Comparison of ENCODE assay signal across 8 mouse cellular contexts in the genomic region with DNA sequence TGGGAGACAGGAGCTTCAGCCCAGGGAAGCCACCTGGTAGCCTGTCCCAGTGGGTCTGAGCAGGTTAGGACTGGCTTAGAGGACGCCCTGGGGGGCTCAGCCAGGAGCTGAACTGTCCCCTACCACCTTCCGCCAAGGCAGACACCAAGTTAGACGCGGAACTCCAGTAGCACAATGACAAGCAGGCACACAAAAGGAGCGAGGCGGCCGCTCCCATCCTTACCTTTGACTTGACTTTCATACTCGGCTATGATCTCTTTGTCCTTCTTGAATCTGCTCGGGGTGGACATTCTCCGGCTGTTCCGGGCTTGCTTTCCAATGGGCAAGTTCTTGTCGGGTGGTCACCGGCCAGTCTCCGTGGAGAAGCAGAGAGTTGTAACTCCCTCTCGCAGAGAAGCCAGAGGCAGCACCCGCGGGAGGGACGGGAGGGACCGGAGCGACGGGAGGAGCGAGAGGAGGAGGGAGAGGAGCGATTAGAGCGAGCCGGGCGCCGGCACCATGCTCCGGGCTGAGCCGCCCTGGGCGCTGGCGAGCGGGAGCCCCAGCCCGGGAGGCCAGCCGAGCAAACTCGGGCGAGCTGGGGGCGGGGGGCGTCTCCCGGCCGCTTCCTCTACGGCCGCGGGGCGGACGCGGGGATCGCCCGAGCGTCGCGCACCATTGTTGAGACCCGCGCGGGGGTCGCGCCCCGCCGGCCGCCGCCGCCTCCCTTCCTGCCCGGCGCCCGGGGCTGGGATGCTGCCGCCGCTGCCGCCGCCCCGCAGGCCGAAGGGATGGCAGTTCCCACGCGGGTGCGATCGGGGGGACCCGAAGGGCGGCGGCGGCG. TPM values are rescaled to one million over a fixed set of nuclear protein-coding genes. Genes with fewer than 3 reads are reported as not detected.
DNase-seq lines count a peak whose midpoint lies in the region; ATAC-seq and TF ChIP-seq lines count a peak whose summit lies in the region.

A gene (minus strand): TSS at position 412 of the 823 bp plus-strand sequence.

- no peaks in the 10 kb centered on the region for H3K4me1 ChIP-seq in bone marrow macrophage, adult 2 months (ENCODE audit: control insufficient read depth, insufficient read depth, low read length)
- peaks cover 28% of the 10 kb centered on the region for H3K4me1 ChIP-seq in forebrain, embryonic 10.5 days
- peaks cover 6% of the 10 kb centered on the region; the same call in 1 of the 2 replicates for H3K4me1 ChIP-seq in heart, embryonic 15.5 days (replicated peaks)
- H3K4me1 ChIP-seq in liver, embryonic 16.5 days (ENCODE audit: control insufficient read depth, low read depth, low read length): no peaks in the 10 kb centered on the region; the same call in 1 of the 2 replicates
- peaks cover 19% of the 10 kb centered on the region for H3K4me1 ChIP-seq in neural tube, embryonic 12.5 days

- H3K27ac ChIP-seq in bone marrow macrophage, adult 2 months (ENCODE audit: insufficient read depth, low read depth, low read length): no peak within 1 kb of the TSS
- H3K27ac ChIP-seq in forebrain, embryonic 10.5 days: peak within 1 kb of the TSS; percentile 95
- peak within 1 kb of the TSS; percentile 73 for H3K27ac ChIP-seq in heart, embryonic 15.5 days
- no peak within 1 kb of the TSS for H3K27ac ChIP-seq in liver, embryonic 16.5 days (ENCODE audit: low read length)
- H3K27ac ChIP-seq in neural tube, embryonic 12.5 days: peak within 1 kb of the TSS; percentile 79

- peak within 1 kb of the TSS; percentile 76 for H3K9ac ChIP-seq in heart, embryonic 15.5 days
- peak within 1 kb of the TSS; percentile 40 for H3K9ac ChIP-seq in liver, embryonic 16.5 days (ENCODE audit: low read depth, low read length)
- H3K9ac ChIP-seq in neural tube, embryonic 12.5 days: peak within 1 kb of the TSS; percentile 92

- WGBS in forebrain, embryonic 10.5 days: under 1% methylated on average over 73 of the region's 79 CpGs
- WGBS in heart, embryonic 15.5 days: 1% methylated on average over 34 of the region's 79 CpGs
- WGBS in liver, embryonic 16.5 days (ENCODE audit: insufficient replicate concordance): under 1% methylated on average over 68 of the region's 79 CpGs
- WGBS in neural tube, embryonic 12.5 days: under 1% methylated on average over 74 of the region's 79 CpGs

- H3K4me2 ChIP-seq in heart, embryonic 15.5 days: peak within 1 kb of the TSS; percentile 67
- H3K4me2 ChIP-seq in liver, embryonic 16.5 days (ENCODE audit: low read depth, low read length): peak within 1 kb of the TSS; percentile 61
- H3K4me2 ChIP-seq in neural tube, embryonic 12.5 days (replicated peaks): peak within 1 kb of the TSS; percentile 72

- no peak for TF ChIP-seq POLR2A in bone marrow macrophage, adult 2 months (IDR thresholded peaks at IDR 0.05; ENCODE audit: borderline replicate concordance, low read depth, low read length)

- peak within 1 kb of the TSS; percentile 47 for H3K4me3 ChIP-seq in bone marrow macrophage, adult 2 months (ENCODE audit: insufficient read depth, low read length)
- peak within 1 kb of the TSS; percentile 79 for H3K4me3 ChIP-seq in forebrain, embryonic 10.5 days
- peak within 1 kb of the TSS; percentile 70 for H3K4me3 ChIP-seq in heart, embryonic 15.5 days
- peak within 1 kb of the TSS; percentile 62 for H3K4me3 ChIP-seq in liver, embryonic 16.5 days (ENCODE audit: low read depth, low read length)
- peak within 1 kb of the TSS; percentile 84 for H3K4me3 ChIP-seq in neural tube, embryonic 12.5 days

- ATAC-seq in heart, embryonic 15.5 days (replicated peaks; ENCODE audit: insufficient number of reproducible peaks, insufficient read depth, low FRiP score, low read depth): peak; percentile 77
- peak; percentile 70 for ATAC-seq in liver, embryonic 16.5 days (ENCODE audit: low read depth)
- ATAC-seq in neural tube, embryonic 12.5 days (ENCODE audit: low FRiP score, low read depth): peak; percentile 83

- H3K27me3 ChIP-seq in forebrain, embryonic 10.5 days (ENCODE audit: poor library complexity, severe bottlenecking): no peaks in the 10 kb centered on the region
- peaks cover 17% of the 10 kb centered on the region for H3K27me3 ChIP-seq in heart, embryonic 15.5 days
- H3K27me3 ChIP-seq in liver, embryonic 16.5 days (ENCODE audit: control insufficient read depth, insufficient read depth, low read depth, low read length): peaks cover 24% of the 10 kb centered on the region
- H3K27me3 ChIP-seq in neural tube, embryonic 12.5 days (replicated peaks): no peaks in the 10 kb centered on the region

- peak; percentile 21 for DNase-seq in CD4-positive helper T cell, adult 2 months (ENCODE audit: low read depth, low spot score)
- DNase-seq in forebrain, embryonic 10.5 days (ENCODE audit: extremely low spot score, low spot score): peak; percentile 73
- DNase-seq in kidney, postnatal 14 days: peak; percentile 77
- DNase-seq in thymus, postnatal 25 days: peak; percentile 9

- no peak for TF ChIP-seq CTCF in bone marrow macrophage, adult 2 months (IDR thresholded peaks at IDR 0.05; ENCODE audit: low read depth, low read length)

- H3K36me3 ChIP-seq in forebrain, embryonic 10.5 days (replicated peaks): 0 out of 2 replicates have a peak, but pooled peaks cover 7% of the 10 kb centered on the region
- no peaks in the 10 kb centered on the region for H3K36me3 ChIP-seq in heart, embryonic 15.5 days
- no peaks in the 10 kb centered on the region for H3K36me3 ChIP-seq in liver, embryonic 16.5 days (ENCODE audit: control insufficient read depth, insufficient read depth)
- peaks cover 8% of the 10 kb centered on the region; the same call in 1 of the 2 replicates for H3K36me3 ChIP-seq in neural tube, embryonic 12.5 days

- no peaks in the 10 kb centered on the region for H3K9me3 ChIP-seq in forebrain, embryonic 10.5 days
- no peaks in the 10 kb centered on the region for H3K9me3 ChIP-seq in heart, embryonic 15.5 days (replicated peaks)
- no peaks in the 10 kb centered on the region for H3K9me3 ChIP-seq in liver, embryonic 16.5 days (replicated peaks; ENCODE audit: control insufficient read depth, low read length)
- H3K9me3 ChIP-seq in neural tube, embryonic 12.5 days: no peaks in the 10 kb centered on the region

RNA-seq across cellular contexts. Expression of the gene that starts here (rescaled TPM):
- polyA plus RNA-seq in bone marrow macrophage, adult 2 months (2012; ENCODE audit: insufficient read depth, insufficient read length, missing spikeins): not detected in 2 replicates
- 6.5 and 6.9 TPM in 2 replicates for polyA plus RNA-seq in forebrain, embryonic 10.5 days (2016; fragmentation: Nextera tagmentation; extraction: Ambion mirVana)
- polyA plus RNA-seq in heart, embryonic 15.5 days (2015; fragmentation: Nextera tagmentation; extraction: Ambion mirVana): 7.1 and 7.6 TPM in 2 replicates
- 1.1 TPM in 2 replicates for polyA plus RNA-seq in liver, embryonic 16.5 days (2015; fragmentation: Nextera tagmentation; extraction: Ambion mirVana)
- polyA plus RNA-seq in neural tube, embryonic 12.5 days (2016; fragmentation: Nextera tagmentation; extraction: Ambion mirVana): 27.5 and 31.8 TPM in 2 replicates

Comparison
In these comparisons a context has a peak if more than half of its experiments do, and no peak if none do; other contexts are left out.
1. DNase-seq: peak in every context shown above with its lines; median percentile 77 in kidney, postnatal 14 days; 73 in forebrain, embryonic 10.5 days; 21 in CD4-positive helper T cell, adult 2 months; 9 in thymus, postnatal 25 days.
2. H3K27ac ChIP-seq: peak in forebrain, embryonic 10.5 days (single experiment), heart, embryonic 15.5 days (single experiment) and neural tube, embryonic 12.5 days (single experiment); none in bone marrow macrophage, adult 2 months (single experiment) and liver, embryonic 16.5 days (single experiment).
3. H3K9ac ChIP-seq: peak in every context shown above with its lines; median percentile 92 in neural tube, embryonic 12.5 days; 76 in heart, embryonic 15.5 days; 40 in liver, embryonic 16.5 days.
4. Peak in every context shown above with its lines, with median percentiles within 50 percentile points of each other: H3K4me3 ChIP-seq, ATAC-seq and H3K4me2 ChIP-seq.